Mouse (Mus musculus): ENCODE results near the gene Nfyc. TPM values are rescaled to one million over a fixed set of nuclear protein-coding genes. Genes with fewer than 3 reads are reported as not detected.

The Nfyc gene
- total RNA-seq, 2 experiments from 2014 or later: 55.0 to 66.1 TPM

DNA sequence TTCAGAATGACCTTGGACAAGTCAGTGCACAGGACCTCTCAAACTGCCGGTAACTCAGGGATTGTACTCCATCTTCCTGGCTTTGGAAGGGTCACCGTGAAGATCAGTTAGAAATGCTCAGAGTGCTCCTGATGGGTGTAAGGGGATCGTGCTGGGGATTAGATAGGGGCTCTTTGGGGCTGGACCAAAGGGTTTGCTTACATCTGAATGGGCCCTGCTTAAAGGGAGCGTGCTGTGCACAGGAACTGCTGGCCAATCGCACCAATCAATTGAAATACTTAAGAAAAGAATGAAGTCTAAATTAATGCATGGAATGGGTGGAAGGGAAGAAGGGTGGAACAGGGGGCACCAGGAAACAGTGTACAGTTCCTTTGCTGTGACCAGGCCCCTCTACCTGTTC lies 75.6 kb downstream of the Nfyc start:
- no peak for ATAC-seq (ENCODE audit: poor library complexity, severe bottlenecking)

- peak; percentile 61; the same call in 1 of the 2 replicates for ATAC-seq (ENCODE audit: poor library complexity, severe bottlenecking)
These were observed 76.1 kb downstream of the Nfyc start for GRCm38 (mm10) chr4:120755299-120755698.

DNA sequence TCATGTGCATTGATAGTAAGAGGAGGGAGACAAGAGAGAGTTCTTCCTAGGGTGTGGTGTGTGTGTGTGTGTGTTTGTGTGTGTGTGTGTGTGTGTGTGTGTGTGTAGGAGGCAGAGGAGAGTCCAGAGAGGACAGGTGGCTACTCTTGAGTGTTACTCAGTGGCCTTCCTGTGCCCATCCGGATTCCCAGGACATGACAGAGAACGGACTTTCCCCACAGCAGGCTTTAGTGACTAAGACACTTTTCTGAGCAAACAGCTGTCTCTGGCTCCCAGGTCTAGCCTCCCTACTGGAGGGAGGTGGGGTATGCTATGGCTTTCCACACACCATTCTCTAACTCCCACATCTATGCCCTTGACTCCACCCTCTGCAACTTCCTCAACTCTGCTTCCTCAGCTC lies 81.8 kb downstream of the Nfyc start:
- ATAC-seq (ENCODE audit: poor library complexity, severe bottlenecking): peak; percentile 28; the same call in 1 of the 2 replicates

DNA sequence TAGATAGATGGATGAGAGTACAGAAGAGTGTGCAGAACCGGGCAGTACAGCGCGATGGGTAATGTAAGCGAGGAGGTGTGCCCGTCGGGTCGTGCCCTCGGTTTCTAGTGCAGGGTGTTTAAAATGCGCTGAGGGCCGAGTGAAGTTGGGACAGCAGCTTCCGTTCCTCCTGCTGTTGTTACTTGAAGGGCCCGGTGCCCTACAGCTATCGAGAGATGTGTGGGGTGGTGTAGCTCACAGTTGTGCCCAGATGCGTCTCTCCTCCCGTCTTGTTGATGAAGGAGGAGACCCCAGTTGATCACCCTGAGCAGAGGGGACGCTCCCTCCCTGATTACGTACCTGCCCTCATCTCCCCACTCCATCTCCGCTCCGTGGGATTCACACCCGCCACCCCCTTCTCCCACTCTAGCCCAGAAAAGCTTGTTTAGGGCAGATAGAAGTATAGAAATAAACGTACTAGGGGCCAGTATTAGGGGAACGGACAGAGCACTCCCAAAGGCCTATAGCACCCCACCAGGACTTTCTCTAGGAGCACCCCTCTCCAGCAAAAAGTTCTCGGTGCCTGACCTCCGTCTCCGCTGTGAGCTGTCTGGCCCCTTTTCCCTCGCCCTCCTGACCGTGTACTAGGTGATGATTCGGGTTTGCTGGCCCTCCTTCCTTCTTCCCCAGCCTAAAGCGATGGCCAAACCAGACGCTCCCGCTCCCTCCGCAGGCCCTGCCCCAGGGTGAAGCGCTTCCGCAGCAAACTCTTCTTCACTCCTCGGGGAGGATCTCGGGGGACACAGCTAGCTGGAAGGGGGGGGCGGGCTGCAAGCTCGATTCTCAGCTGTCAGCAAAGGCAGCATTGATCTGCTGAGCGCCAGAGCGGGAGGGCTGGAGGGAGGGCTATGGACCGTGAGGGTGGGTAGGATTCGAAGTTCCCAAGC lies 83.2 kb downstream of the Nfyc start, which contains the start of gene Kcnq4:
Gene Kcnq4 (minus strand): TSS at position 672 of the 926 bp plus-strand sequence.
- ATAC-seq (ENCODE audit: poor library complexity, severe bottlenecking): no peak

DNA sequence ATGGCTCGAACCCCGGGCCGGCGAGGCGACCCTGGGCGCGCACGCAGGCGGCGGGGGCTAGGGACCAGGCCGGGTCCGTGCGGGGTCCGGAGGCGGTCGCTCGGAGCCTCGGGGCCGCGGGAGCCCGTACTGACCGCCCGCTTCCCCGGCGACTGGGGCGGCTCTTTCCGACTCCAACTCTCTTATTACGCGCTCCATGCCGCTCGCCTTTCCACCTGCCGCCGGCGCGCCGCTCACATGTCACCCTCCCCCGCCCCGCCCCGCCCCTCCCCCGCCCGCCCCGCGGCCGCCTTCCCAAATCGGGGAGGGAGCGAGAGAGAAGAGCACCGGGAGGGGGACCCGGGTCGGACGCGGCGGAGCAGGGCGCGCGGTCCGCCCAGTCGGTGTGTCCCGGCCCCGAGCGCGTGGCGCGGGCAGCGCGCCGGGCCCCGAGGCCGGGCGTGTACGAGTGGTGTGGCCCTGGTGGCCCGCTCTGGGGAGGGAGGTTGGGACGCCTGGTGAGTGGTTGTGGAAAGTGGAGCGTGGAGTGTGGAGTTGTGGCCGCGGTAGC lies 84.1 kb downstream of the Nfyc start:
- no peak for ATAC-seq (ENCODE audit: poor library complexity, severe bottlenecking)

DNA sequence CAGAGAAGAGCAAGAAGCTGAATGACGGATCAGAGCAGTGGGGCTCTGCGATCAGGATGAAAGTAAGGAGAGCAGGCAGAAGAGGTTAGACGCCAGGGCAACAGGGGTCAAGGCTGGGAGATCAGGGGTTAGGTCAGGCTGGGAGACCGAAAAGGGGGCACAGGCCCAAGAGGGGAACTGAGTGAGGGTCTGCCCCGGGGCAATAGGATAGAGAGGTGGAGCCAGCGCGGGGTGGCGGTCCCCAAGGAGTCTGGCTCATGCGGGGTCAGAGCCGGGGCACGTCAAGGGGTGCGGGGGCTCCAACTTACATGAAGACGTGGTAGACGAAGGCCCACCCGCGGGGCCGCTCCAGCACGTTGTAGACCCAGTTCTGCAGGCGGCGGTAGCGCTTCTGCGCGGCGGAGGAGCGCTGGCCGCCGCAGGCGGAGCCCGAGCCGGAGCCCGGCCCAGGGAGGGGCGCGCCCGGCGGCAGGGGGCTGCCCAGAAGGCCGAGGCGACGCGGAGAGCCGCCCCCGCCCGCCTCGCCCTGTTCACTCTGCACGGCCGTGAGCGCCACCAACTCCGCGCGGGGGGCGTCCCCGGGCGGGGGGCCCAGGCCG lies 84.7 kb downstream of the Nfyc start:
- ATAC-seq (ENCODE audit: poor library complexity, severe bottlenecking): no peak

DNA sequence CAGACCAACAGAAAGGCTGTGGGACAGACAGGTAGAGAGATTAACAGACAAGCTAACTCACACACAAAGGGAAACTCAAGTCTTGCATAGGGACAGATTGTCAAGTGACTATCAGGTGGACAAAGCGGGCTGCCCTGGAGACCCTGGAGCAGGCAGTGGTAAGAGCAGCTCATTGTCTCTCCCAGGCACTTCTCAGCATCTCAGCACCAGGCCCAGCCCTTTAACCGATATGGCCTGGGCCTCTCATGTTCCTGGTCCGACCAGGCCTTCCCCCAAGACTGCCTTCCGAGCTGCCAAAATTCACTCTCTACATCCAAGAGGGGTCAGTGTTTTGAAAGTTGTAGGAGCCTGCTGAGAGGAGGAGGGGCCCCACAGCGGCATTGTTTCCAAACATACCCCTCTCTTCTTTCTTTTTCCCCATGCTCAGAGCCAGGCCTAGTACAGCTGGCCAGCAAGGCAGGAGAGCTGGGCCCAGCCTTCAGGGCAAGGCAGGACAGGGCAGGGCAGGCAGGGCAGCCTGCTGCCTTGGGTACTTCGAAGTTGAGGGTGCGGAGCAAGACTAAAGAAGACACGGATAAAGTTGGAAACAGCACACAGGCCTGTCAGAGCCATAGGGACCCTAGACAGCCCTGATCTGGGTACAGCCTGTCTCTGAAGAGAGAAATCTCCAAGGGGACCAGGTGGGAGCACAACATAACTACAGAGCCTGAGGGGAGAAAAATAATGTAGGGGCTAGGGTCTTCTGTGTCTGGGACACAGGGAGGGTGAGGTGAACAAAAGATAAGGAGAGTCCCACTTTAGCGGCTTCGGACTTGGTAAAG lies 85.4 kb downstream of the Nfyc start:
- ATAC-seq (ENCODE audit: poor library complexity, severe bottlenecking): no peak

- no peak for ATAC-seq (ENCODE audit: poor library complexity, severe bottlenecking)
These were observed 87.7 kb downstream of the Nfyc start for GRCm38 (mm10) chr4:120743636-120744035.

DNA sequence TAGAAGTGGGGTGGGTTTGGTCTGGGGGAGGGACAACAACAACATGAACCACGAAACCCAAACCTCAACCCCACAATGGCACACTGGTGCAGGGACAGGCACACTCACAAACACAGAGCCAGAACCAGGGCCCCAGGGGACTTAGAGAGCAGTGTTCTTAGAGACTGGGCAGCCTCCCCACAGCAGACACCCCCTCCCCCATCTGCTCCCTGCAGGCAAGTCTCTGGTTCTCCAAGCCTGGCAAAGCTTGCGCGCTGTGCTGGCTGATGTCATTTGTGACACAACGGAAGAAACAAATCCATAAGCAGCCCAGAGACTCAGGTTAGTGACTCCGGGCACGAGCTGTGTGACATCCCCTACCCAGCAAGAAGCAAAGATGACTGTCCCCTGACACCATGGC lies 90.1 kb downstream of the Nfyc start:
- no peak for ATAC-seq (ENCODE audit: poor library complexity, severe bottlenecking)

- ATAC-seq (ENCODE audit: poor library complexity, severe bottlenecking): no peak
These were observed 97.3 kb downstream of the Nfyc start for GRCm38 (mm10) chr4:120734012-120734622.

DNA sequence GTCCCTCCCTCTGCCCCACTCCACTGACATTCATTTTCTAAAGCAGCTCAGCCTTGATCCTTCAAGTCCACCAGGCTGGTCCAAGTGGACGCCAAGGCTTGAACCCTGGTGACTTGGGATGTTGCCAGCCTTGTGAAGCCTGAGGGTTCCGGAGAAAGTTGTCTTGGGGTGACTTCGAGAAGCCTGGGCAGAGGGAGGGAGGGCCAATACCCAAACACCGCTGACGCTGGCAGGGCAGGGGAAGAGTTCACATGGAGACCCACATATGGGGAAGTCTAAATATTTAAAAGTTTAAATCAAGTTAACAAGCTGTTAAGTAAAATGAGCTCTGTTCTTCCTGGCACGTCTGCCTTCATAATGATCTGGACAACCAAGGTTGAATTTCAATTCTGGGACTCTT lies 98.6 kb downstream of the Nfyc start:
- no peak for ATAC-seq (ENCODE audit: poor library complexity, severe bottlenecking)

DNA sequence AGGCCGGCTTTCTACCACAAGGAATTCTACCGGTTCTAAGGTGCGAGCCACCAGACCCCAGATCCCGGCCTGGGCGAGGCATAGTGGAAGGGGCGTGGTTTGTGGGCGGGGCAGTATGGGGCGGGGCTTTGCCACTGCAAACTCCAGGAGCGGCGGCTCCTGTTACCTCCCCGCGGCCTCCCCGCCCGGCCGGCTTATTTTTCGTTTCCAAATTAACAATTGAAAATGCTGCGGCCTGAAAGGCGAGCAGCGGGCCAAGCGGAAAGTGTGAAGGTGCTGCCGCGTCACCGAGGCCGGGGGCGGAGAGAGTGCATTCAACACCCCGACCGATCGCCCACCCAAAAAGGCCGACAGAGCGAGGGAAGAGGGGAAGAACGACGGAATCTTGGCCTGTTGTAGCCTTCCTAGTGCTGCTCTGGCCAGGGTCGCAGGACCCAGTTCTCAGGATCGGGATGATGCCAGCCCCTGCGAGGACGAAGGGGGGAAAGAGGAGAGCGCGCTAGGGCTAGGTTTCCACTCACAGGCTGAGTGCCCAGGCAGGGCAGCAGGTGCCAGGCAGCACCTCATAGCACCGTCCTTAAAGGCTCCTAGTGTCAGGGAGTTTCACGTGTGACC lies 100.2 kb downstream of the Nfyc start:
- ATAC-seq (ENCODE audit: poor library complexity, severe bottlenecking): peak; percentile 65

DNA sequence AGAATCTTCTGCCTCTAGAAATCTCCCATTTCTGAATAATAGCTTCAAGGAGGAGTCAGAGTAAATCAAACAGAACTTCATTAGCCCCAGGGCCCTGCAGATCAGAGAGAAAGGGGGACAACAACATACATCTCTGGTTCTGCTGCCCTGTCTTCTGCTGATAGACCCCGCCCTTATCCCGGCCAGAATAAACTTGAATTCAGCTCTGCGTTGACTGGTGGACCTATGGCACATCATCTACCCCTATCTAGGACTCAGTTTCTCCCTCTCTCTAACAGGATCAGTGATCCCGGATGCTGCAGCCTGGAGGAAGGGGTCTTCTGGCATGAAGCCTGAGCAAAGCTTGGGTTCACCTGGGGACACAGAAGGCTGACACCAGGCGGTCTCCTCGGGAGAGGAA lies 100.8 kb downstream of the Nfyc start:
- ATAC-seq (ENCODE audit: poor library complexity, severe bottlenecking): no peak

- 0 out of 2 replicates have a peak, but pooled peaks have one; percentile 34 for ATAC-seq (ENCODE audit: poor library complexity, severe bottlenecking)
These were observed 101.2 kb downstream of the Nfyc start for GRCm38 (mm10) chr4:120730146-120730545.

GRCm38 (mm10) chr4:120729441-120729840 lies 101.9 kb downstream of the Nfyc start:
- no peak for ATAC-seq (ENCODE audit: poor library complexity, severe bottlenecking)

DNA sequence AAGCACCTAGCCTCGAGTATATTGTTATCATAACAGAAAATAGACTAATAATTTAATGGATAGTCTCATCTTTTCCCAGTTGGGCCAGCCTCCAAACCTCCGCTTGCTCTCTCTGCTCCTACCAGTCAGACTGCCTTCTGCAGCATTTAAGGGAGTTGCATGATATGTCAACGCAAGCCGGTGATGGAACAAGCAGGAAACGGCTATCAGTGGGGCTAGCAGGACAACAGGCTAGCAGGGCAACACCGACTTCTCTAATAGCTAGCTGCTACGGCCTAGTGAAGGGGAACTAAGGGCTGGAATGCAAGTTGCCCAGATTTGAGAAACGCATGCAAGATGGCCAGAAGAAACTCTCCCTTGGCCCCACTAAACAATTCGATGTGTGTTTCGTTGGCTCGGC lies 103.5 kb downstream of the Nfyc start:
- ATAC-seq (ENCODE audit: poor library complexity, severe bottlenecking): no peak

- no peak for ATAC-seq (ENCODE audit: poor library complexity, severe bottlenecking)
These were observed 105.2 kb downstream of the Nfyc start for GRCm38 (mm10) chr4:120726174-120726573.

GRCm38 (mm10) chr4:120725516-120726090 lies 105.8 kb downstream of the Nfyc start:
- no peak for ATAC-seq (ENCODE audit: poor library complexity, severe bottlenecking)

DNA sequence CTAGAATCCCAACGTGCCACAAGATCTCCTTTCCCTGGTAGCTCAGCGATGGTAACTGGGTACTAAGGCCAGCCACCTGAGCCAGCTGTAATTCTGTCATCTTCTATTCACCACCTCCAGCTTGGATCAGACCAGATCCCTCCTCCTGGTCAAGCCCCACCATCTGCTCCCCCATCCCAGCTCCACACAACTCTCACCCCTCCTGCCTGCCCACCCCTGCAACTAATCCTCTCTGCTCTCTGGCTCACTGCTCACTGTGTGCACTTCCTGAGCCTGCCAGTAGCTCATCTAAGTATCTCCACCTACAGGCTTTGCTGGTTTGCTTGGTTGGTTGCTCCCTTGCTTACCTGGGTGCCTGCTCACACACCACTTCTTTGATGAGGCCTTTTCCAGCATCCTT lies 109.8 kb downstream of the Nfyc start:
- ATAC-seq (ENCODE audit: poor library complexity, severe bottlenecking): no peak

- ATAC-seq (ENCODE audit: poor library complexity, severe bottlenecking): no peak
These were observed 112.2 kb downstream of the Nfyc start for GRCm38 (mm10) chr4:120719152-120719551.

Data from megakaryocyte, adult 5-6 weeks (primary cell).